Mouse (Mus musculus): ENCODE results near the gene Tmem171. TPM values are rescaled to one million over a fixed set of nuclear protein-coding genes. Genes with fewer than 3 reads are reported as not detected.
A peak's percentile ranks its signal among the peaks of the same experiment; 100 is the strongest.

Gene Tmem171
- total RNA-seq, 2 experiments from 2014 or later = 5.8 to 10.2 TPM

- DNase-seq = no peak
Observed at GRCm38 (mm10) chr13:98693316-98693715, 1.3 kb downstream of the Tmem171 start.

GRCm38 (mm10) chr13:98691956-98692515 is 2.6 kb downstream of the Tmem171 start:
- DNase-seq = no peak

GRCm38 (mm10) chr13:98690886-98691285 is 3.7 kb downstream of the Tmem171 start:
- DNase-seq = no peak

- peak; percentile 62 to 63 for DNase-seq
Observed at GRCm38 (mm10) chr13:98689605-98690290, 4.9 kb downstream of the Tmem171 start.

GRCm38 (mm10) chr13:98687931-98688330 is 6.7 kb downstream of the Tmem171 start:
- DNase-seq = no peak

GRCm38 (mm10) chr13:98684144-98684900 is 10.3 kb downstream of the Tmem171 start:
- no peak for DNase-seq

GRCm38 (mm10) chr13:98683412-98683811 is 11.2 kb downstream of the Tmem171 start:
- no peak for DNase-seq

GRCm38 (mm10) chr13:98680470-98681060 is 14.1 kb downstream of the Tmem171 start:
- DNase-seq = no peak

- no peak for DNase-seq
Observed at GRCm38 (mm10) chr13:98679631-98680041, 15.0 kb downstream of the Tmem171 start.

- DNase-seq = no peak
Observed at GRCm38 (mm10) chr13:98679230-98679629, 15.4 kb downstream of the Tmem171 start.

- DNase-seq = no peak
Observed at GRCm38 (mm10) chr13:98673922-98674321, 20.7 kb downstream of the Tmem171 start.

GRCm38 (mm10) chr13:98669296-98669695 is 25.3 kb downstream of the Tmem171 start:
- no peak for DNase-seq

- DNase-seq = no peak
Observed at GRCm38 (mm10) chr13:98667316-98667715, 27.3 kb downstream of the Tmem171 start.

- DNase-seq = no peak
Observed at GRCm38 (mm10) chr13:98665240-98665639, 29.4 kb downstream of the Tmem171 start.

GRCm38 (mm10) chr13:98662173-98662675 is 32.4 kb downstream of the Tmem171 start:
- no peak for DNase-seq

- DNase-seq = no peak
Observed at GRCm38 (mm10) chr13:98656034-98656471, 38.6 kb downstream of the Tmem171 start.

- no peak for DNase-seq
Observed at GRCm38 (mm10) chr13:98655346-98655745, 39.3 kb downstream of the Tmem171 start.

- DNase-seq = peak; percentile 62 to 84
Observed at GRCm38 (mm10) chr13:98654129-98654939, 40.3 kb downstream of the Tmem171 start.

GRCm38 (mm10) chr13:98652194-98652593 is 42.4 kb downstream of the Tmem171 start:
- DNase-seq = no peak

- DNase-seq = peak in 1 of 2 experiments; percentile 33
Observed at GRCm38 (mm10) chr13:98651228-98651977, 43.2 kb downstream of the Tmem171 start.
